Mouse (Mus musculus): ENCODE data around the gene Cenpv.

GRCm38 (mm10) chr11:62486949-62487348 is 52.1 kb downstream of the Cenpv start:
- no peak for TF ChIP-seq CTCF (IDR thresholded peaks at IDR 0.05; ENCODE audit: borderline replicate concordance, insufficient read depth, low read depth, low read length)
- no peak for TF ChIP-seq POLR2A (IDR thresholded peaks at IDR 0.05; ENCODE audit: borderline replicate concordance, insufficient read depth, low read length)

All from cerebellum, adult 2 months (tissue).